Mouse (Mus musculus): ENCODE data around the gene Ms4a4d. TPM values are rescaled to one million over a fixed set of nuclear protein-coding genes. Genes with fewer than 3 reads are reported as not detected.
A peak's percentile ranks its signal among the peaks of the same experiment; 100 is the strongest.
"Not testable (repeated sequence)": the region's sequence is repeated elsewhere in the genome, so short reads cannot be mapped to it uniquely, and the experiment has no call there.

Gene Ms4a4d
- polyA plus RNA-seq, 1 experiment from 2014 or later, result 0.82 TPM

DNA sequence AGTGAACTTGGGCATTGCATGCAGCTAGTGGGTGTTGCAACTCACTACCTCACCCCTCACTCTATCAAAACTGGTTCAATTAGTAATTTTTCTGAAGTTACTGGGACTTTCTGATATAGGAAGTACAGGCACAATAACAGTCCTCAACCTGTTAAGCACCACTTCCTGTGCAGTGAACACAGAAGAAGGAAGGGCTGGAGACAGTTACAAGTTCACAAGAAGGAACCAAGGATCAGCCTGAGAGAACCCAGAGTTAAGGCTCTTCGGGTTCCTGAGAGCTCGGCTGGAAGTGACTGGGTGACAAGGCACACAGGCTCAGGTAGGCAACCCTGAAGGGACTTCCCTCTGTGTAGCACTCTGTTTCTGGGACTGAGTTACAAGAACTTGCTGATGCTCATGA, 18.2 kb upstream of the Ms4a4d start:
- H3K36me3 ChIP-seq (replicated peaks); H3K27me3 ChIP-seq (replicated peaks; ENCODE audit: low read depth, poor library complexity, severe bottlenecking); DNase-seq (ENCODE audit: low spot score); H3K9me3 ChIP-seq; H3K27ac ChIP-seq (replicated peaks); H3K4me1 ChIP-seq; H3K4me3 ChIP-seq: not testable (repeated sequence)
- WGBS, result 92% methylated on average over 2 of the region's 2 CpGs

DNA sequence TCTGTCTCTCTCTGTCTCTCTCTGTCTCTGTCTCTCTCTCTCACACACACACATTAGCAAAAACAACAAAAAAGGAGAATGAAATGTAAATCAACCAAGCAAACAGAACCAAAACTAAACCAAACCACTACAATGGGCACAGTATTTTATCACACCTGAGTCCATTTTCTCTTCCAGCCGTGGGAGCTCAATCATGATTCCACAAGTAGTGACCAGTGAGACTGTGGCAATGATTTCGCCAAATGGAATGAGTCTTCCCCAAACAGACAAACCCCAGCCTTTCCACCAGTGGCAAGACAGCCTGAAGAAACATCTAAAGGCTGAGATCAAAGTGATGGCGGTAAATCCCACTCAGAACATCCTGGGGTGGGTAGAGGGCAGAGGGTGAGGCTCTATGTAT, 16.5 kb upstream of the Ms4a4d start:
- no peak for DNase-seq (ENCODE audit: low spot score)
- WGBS, result 84% methylated on average over 3 of the region's 3 CpGs
- no peak overlapping the region for H3K4me3 ChIP-seq
- no peaks in the 10 kb centered on the region for H3K36me3 ChIP-seq (replicated peaks)
- H3K9me3 ChIP-seq, result no peaks in the 10 kb centered on the region
- H3K27ac ChIP-seq (replicated peaks), result no peak overlapping the region
- no peaks in the 10 kb centered on the region for H3K4me1 ChIP-seq
- no peaks in the 10 kb centered on the region for H3K27me3 ChIP-seq (replicated peaks; ENCODE audit: low read depth, poor library complexity, severe bottlenecking)

DNA sequence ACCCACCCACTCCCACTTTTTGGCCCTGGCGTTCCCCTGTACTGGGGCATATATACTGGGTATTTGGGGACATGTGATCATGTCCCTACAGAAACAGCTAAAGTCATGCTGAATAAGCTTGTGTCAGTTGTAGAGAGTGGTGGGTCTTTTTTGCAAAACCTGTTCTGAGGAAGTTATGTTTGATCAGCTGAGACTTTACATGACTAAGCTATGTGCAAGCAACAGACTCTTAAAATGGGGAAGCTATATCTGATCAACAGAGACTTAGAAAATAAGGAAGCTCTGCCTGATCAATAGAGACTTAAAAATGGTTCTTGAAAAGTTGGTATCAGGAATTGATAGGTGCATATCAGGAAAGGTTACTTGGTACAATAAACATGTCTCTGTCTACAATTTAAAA, 3.2 kb upstream of the Ms4a4d start:
- H3K36me3 ChIP-seq (replicated peaks), result no peaks in the 10 kb centered on the region
- peaks cover 5% of the 10 kb centered on the region for H3K4me1 ChIP-seq
- no peak overlapping the region for H3K27ac ChIP-seq (replicated peaks)
- 90% methylated on average over 1 of the region's 1 CpGs for WGBS
- H3K27me3 ChIP-seq (replicated peaks; ENCODE audit: low read depth, poor library complexity, severe bottlenecking), result no peaks in the 10 kb centered on the region
- no peak for DNase-seq (ENCODE audit: low spot score)
- no peaks in the 10 kb centered on the region for H3K9me3 ChIP-seq
- H3K4me3 ChIP-seq, result no peak overlapping the region

DNA sequence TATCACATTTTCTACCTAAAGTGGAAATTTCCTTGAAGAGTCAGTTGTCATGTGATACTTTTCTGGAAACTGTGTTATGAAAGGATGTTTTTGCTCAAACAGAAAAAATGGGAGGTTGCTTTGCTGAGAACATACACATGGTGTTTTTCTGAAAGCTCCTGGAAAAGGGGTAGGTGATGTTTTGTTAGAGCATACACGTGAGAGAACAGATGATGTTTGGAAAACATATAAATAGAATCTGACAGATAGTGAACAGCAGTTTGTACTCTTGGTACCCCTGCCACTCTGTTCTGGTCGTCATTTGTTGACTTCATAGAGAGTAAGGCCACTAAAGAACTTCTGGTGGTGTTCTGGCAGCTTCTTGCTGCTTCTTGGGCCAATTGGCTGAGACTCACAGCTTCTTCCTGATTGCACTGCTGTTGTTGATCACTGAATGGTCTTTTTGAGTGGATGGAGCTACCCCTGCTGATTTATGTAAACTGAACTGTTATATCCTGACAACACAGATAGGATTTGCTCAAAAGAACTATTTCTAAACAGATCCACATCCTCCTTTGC, 2.6 kb upstream of the Ms4a4d start:
- Histone ChIP-seq H3K4me1 (peaks cover 5% of the 10 kb centered on the region), H3K27ac (replicated peaks) (no peak overlapping the region), H3K4me3 (no peak overlapping the region), H3K9me3 (no peaks in the 10 kb centered on the region), H3K27me3 (replicated peaks; ENCODE audit: low read depth, poor library complexity, severe bottlenecking) (no peaks in the 10 kb centered on the region), H3K36me3 (replicated peaks) (no peaks in the 10 kb centered on the region)
- no peak for DNase-seq (ENCODE audit: low spot score)
- 72% methylated on average over 2 of the region's 2 CpGs for WGBS

DNA sequence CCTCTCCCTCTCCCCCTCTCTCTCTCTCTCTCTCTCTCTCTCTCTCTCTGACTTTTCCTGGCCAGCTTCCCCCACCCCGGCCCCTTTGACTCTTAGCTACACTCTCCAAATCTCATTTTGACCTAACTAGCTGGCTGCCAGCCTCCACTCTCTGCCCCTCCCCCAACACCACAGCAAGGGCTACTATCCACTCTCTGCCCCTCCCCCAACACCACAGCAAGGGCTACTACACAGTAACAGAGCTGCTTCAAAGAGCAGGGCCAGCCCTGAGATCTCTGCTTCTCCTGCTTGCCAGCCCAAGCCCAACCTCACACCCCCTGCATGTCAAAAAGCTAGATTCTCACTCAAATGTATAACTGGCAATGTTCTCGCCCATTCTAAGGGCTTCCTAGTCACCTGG, 735 bp downstream of the Ms4a4d start:
- peak; percentile 55 for DNase-seq (ENCODE audit: low spot score)
- 28% methylated on average over 2 of the region's 2 CpGs for WGBS
- no peaks in the 10 kb centered on the region for H3K27me3 ChIP-seq (replicated peaks; ENCODE audit: low read depth, poor library complexity, severe bottlenecking)
- no peak overlapping the region for H3K4me3 ChIP-seq
- H3K27ac ChIP-seq (replicated peaks), result no peak overlapping the region
- H3K4me1 ChIP-seq, result peaks cover 5% of the 10 kb centered on the region
- no peaks in the 10 kb centered on the region for H3K36me3 ChIP-seq (replicated peaks)
- H3K9me3 ChIP-seq, result no peaks in the 10 kb centered on the region

DNA sequence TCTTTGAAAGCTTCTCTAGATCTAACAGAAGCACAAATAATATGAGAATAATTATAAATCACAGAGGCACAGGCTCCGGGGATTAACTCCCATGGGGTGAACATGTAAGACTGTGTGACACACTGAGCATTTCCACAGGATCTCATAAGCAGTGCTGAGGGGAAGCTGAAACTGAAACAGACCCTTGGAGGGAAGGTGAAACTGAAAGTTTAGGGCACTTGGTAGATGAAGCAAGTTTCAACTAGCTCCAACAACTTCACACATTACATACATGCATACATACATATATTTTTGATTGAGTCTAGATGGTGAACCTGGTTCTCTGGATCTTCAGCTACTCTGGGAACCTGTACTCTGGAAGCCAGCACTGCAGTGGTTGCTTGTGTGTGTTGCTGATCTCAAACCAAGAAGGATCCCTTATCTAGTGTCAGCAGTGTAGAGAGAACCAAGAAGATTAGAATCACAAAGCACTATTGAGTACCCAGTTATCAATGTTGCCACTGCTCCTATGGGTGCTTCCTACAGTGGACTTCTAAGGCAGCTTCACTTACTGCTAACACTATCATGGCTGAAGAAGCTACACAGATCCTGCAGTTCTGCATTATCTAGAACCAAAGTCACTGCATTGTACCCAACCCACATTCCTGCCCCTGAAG, 3.7 kb downstream of the Ms4a4d start:
- DNase-seq (ENCODE audit: low spot score); H3K4me1 ChIP-seq; H3K27ac ChIP-seq (replicated peaks); H3K9me3 ChIP-seq; H3K27me3 ChIP-seq (replicated peaks; ENCODE audit: low read depth, poor library complexity, severe bottlenecking); H3K36me3 ChIP-seq (replicated peaks); H3K4me3 ChIP-seq: not testable (repeated sequence)
- WGBS, result 88% methylated on average over 1 of the region's 1 CpGs

DNA sequence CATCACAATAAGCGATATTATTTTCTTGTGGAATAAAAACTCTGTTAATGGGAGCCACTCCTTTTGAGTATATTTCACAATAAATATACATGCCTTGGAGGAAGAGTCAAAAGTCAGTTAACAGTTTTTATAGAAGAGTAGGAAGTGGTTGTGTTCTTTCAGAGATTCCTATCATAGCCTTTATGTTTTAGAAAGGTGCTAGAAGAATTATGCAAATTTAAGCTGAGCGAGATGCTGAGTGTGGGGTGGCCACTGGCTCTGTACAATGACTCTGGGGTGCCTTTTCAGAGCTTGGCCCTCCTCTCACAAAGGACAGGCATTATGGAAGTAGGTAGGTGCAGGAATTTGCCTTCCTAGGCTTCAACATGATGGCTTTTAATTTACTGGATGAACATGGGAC, 7.8 kb downstream of the Ms4a4d start:
- DNase-seq (ENCODE audit: low spot score); H3K36me3 ChIP-seq (replicated peaks); H3K27me3 ChIP-seq (replicated peaks; ENCODE audit: low read depth, poor library complexity, severe bottlenecking); H3K27ac ChIP-seq (replicated peaks); H3K4me3 ChIP-seq; H3K9me3 ChIP-seq; H3K4me1 ChIP-seq: not testable (repeated sequence)
- 90% methylated on average over 2 of the region's 2 CpGs for WGBS

DNA sequence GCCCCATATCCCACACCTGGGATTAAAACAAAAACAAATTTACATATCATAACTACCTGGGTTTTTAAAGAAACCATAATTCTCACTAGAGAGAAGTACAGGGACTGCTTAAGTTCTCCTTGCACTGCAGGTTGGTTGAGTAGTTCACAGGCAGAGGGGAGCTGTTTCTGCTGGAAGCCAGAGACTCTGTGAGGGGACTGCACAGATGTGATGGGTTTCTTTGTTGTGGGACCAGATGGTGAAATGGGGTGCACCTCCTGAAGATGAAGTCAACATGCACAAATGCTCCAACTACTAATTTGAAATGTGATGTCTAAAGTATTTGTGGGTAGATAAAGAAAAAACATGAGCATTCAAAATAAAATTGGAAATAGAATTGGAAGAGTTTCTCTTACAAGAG, 11.3 kb downstream of the Ms4a4d start:
- H3K36me3 ChIP-seq (replicated peaks), result no peaks in the 10 kb centered on the region
- no peaks in the 10 kb centered on the region for H3K27me3 ChIP-seq (replicated peaks; ENCODE audit: low read depth, poor library complexity, severe bottlenecking)
- no peak overlapping the region for H3K27ac ChIP-seq (replicated peaks)
- no peak overlapping the region for H3K4me3 ChIP-seq
- no peak for DNase-seq (ENCODE audit: low spot score)
- no peaks in the 10 kb centered on the region for H3K9me3 ChIP-seq
- no peaks in the 10 kb centered on the region for H3K4me1 ChIP-seq

DNA sequence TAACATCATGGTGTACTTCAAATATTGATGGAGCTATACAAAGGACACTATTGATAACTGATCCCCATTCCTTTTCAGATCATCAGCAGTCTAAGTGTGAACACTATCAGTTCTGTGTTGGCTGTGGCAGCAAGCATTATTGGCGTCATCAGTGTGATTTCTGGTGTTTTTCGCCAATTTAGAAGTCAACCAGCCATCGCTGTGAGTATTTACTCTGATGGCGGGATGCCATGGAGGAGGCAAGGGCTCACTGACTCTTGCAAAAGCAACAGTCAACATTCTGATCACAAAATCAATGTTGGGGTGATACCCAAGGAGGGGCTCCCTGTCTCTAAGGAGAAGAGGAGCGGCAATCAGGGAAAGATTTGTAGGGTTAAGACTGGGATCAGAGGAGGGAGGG, 18.1 kb downstream of the Ms4a4d start:
- Histone ChIP-seq H3K27ac (replicated peaks) (no peak overlapping the region), H3K36me3 (replicated peaks) (no peaks in the 10 kb centered on the region), H3K9me3 (no peaks in the 10 kb centered on the region), H3K27me3 (replicated peaks; ENCODE audit: low read depth, poor library complexity, severe bottlenecking) (no peaks in the 10 kb centered on the region), H3K4me3 (no peak overlapping the region), H3K4me1 (no peaks in the 10 kb centered on the region)
- WGBS, result 89% methylated on average over 5 of the region's 5 CpGs
- DNase-seq (ENCODE audit: low spot score), result no peak

DNA sequence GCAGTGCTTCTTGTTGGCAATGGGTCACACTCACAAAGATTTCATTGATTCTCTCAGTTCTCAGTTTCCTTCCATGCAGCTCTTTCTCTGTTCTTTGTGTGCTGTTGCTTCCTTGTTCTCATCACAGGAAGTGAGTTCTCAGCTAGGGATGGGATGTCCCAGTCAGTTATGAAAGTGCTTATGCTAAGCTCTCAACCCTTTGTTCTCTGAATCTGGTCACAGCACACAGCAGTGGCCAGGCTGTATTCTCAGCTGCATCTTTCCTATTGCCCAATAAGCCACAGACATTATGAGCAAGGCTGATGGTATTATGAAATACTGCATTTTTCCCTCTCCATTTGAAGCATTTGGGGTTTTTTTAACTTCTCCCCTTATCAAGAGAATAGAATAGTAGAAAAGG, 23.0 kb downstream of the Ms4a4d start:
- not testable (repeated sequence) for H3K4me1 ChIP-seq; DNase-seq (ENCODE audit: low spot score); H3K27ac ChIP-seq (replicated peaks)

DNA sequence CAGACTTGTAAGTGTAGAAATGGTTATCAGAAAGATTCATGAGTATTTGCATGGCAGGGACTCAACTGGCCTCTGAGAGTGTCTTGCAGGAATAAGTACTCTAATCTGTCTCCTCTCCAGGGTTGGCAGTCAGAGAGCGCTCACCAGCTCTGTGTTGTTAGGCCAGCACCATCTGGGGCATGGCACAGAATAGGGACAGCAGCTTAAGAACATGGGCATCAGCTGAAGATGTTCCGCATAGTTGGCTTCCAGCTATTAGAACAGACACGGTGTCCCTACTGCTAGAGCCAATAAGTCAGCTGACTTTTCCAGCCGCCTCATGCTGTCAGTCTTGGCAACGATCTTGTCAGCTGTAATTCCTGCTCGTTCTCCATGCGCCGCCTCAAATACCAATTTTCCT, 38.4 kb downstream of the Ms4a4d start:
- H3K27me3 ChIP-seq (replicated peaks; ENCODE audit: low read depth, poor library complexity, severe bottlenecking), result no peaks in the 10 kb centered on the region
- WGBS, result 89% methylated on average over 8 of the region's 8 CpGs
- no peak for DNase-seq (ENCODE audit: low spot score)
- no peak overlapping the region for H3K4me3 ChIP-seq
- no peak overlapping the region for H3K27ac ChIP-seq (replicated peaks)
- no peaks in the 10 kb centered on the region for H3K36me3 ChIP-seq (replicated peaks)
- H3K4me1 ChIP-seq, result no peaks in the 10 kb centered on the region
- no peaks in the 10 kb centered on the region for H3K9me3 ChIP-seq

More for the DNA sequence above, 23.0 kb downstream of the Ms4a4d start:
- H3K9me3 ChIP-seq; H3K36me3 ChIP-seq (replicated peaks); H3K27me3 ChIP-seq (replicated peaks; ENCODE audit: low read depth, poor library complexity, severe bottlenecking); H3K4me3 ChIP-seq: not testable (repeated sequence)

DNA sequence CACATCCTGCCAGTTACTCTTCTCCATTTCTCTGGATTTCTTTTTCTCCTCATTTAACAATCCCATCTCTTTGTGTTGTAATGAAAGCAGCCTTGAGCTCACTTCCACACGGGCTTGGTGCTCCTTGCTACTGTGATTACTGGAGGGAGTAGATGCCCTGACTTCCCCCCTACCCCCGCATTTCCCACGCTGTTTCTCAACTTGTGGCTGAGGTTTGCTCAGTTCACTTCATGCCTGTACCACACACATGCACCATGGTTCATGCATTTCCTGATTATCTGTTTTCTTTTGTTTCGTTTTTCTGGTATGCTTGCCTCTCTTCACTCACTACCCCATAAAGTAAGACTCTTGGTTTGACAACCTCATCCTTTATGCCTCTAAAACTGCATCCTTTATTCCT, 52.6 kb downstream of the Ms4a4d start:
- Histone ChIP-seq H3K4me1 (no peaks in the 10 kb centered on the region), H3K4me3 (no peak overlapping the region), H3K27ac (replicated peaks) (no peak overlapping the region), H3K9me3 (no peaks in the 10 kb centered on the region), H3K27me3 (replicated peaks; ENCODE audit: low read depth, poor library complexity, severe bottlenecking) (no peaks in the 10 kb centered on the region), H3K36me3 (replicated peaks) (no peaks in the 10 kb centered on the region)
- DNase-seq (ENCODE audit: low spot score), result no peak
- WGBS, result 72% methylated on average over 4 of the region's 4 CpGs

DNA sequence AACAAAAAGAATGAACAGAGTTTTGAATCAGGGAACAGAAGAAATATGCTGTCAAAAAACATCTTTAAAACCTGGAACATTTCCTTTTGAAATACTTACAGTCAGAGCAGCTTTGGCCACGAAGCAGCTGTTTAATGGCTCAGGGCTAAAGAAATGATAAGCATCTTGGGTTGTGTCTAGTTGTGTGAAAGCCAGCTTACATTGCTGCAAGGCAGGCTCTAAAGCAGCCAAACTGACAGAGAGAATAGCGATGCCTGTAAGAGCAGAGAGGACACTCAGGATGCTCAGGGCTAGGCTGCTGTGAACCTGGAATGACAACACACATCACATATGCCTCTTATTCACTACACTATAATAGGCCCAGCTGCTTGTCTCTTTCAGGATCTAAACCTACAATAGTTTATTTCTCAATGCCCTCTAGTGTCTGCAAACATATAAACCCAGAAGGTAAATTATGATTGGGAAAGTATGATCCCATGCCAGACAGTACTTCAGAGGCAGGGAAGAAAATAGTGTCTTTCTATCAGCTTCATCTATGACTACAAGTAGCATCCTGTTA, 53.4 kb downstream of the Ms4a4d start:
- Histone ChIP-seq H3K27me3 (replicated peaks; ENCODE audit: low read depth, poor library complexity, severe bottlenecking) (no peaks in the 10 kb centered on the region), H3K27ac (replicated peaks) (no peak overlapping the region), H3K4me1 (no peaks in the 10 kb centered on the region), H3K4me3 (no peak overlapping the region), H3K9me3 (no peaks in the 10 kb centered on the region), H3K36me3 (replicated peaks) (no peaks in the 10 kb centered on the region)
- 75% methylated on average over 2 of the region's 2 CpGs for WGBS
- no peak for DNase-seq (ENCODE audit: low spot score)

Data from embryonic facial prominence, embryonic 10.5 days (tissue).